ENCODE assay signal across 21 mouse cellular contexts in the genomic region with DNA sequence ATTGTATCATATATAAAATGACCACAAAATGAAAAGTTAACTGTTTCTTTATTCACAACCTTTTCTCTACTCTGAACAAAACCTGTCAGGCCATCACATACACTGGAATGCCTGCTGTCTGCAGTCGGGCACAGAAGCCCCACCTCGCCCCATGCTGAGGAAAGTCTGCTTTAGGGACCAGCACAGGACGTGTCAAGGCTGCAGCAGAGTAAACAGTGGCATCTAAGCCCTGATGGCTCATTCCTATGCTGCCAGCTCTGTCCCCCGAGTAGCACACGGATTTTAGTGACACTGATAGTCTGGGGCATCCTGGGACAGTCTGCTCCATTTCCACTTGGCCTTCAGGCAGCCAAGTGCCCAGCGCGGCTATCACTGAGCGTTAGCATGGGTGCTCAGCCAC. TPM values are rescaled to one million over a fixed set of nuclear protein-coding genes. Genes with fewer than 3 reads are reported as not detected.
A peak's percentile ranks its signal among the peaks of the same experiment; 100 is the strongest.
DNase-seq lines count a peak whose midpoint lies in the region; TF ChIP-seq lines count a peak whose summit lies in the region.
"Had no signal": no experiment of that assay in that cellular context is flagged by ENCODE, and none has a peak within 500 bp of the region (broad histone marks: within the 10 kb centered on the region; RNA-seq: fewer than 3 reads in every experiment).

No protein-coding gene starts in this region.

- 16% methylated on average over 8 of the region's 8 CpGs for WGBS in cerebellum, adult 2 months
- WGBS in heart, adult 2 months: 63% methylated on average over 8 of the region's 8 CpGs

- 0 out of 2 replicates have a peak, but pooled peaks have one; percentile 16 for TF ChIP-seq EP300 in heart, adult 2 months (IDR thresholded peaks at IDR 0.05; ENCODE audit: insufficient read depth, low read depth, low read length)

- no peak for DNase-seq in cerebellum, adult 2 months
- no peak for DNase-seq in cerebellum, postnatal 4 days (ENCODE audit: low spot score in 2 of 2)
- DNase-seq in heart, adult 2 months: no peak
- DNase-seq in heart, adult 18-20 months: no peak
- DNase-seq in brain, adult 2 months (ENCODE audit: low read depth, low spot score): peak; percentile 39
- no peak for DNase-seq in kidney, adult 18-20 months
- DNase-seq: gastrocnemius, postnatal 14 days; heart, postnatal 14 days; kidney, adult 2 months; kidney, postnatal 36 days; liver; thymus, adult 2 months; thymus, postnatal 36 days had no signal

- TF ChIP-seq POLR2A in cerebellum, adult 2 months (IDR thresholded peaks at IDR 0.05; ENCODE audit: borderline replicate concordance, insufficient read depth, low read length): no peak
- TF ChIP-seq POLR2A in heart, adult 2 months (IDR thresholded peaks at IDR 0.05; ENCODE audit: insufficient read depth, low read depth, low read length): no peak
- TF ChIP-seq POLR2A in embryonic fibroblast, embryonic 13.5 days (IDR thresholded peaks at IDR 0.05; ENCODE audit: low read depth, low read length): no peak

- no peaks in the 10 kb centered on the region for H3K27me3 ChIP-seq in cerebellum, adult 2 months (ENCODE audit: control insufficient read depth, insufficient read depth, low read length)
- no peaks in the 10 kb centered on the region for H3K27me3 ChIP-seq in heart, adult 2 months (ENCODE audit: control insufficient read depth, insufficient read depth, low read length)
- H3K27me3 ChIP-seq: embryonic facial prominence, embryonic 13.5 days; heart, embryonic 13.5 days; hindbrain, embryonic 15.5 days; neural tube, embryonic 13.5 days had no signal

- peaks cover 28% of the 10 kb centered on the region for H3K4me1 ChIP-seq in cerebellum, adult 2 months (ENCODE audit: control insufficient read depth, insufficient read depth, low read length)
- peaks cover 6% of the 10 kb centered on the region; the same call in 1 of the 2 replicates for H3K4me1 ChIP-seq in heart, adult 2 months (ENCODE audit: control insufficient read depth, insufficient read depth, low read length)
- peaks cover 13% of the 10 kb centered on the region; the same call in 1 of the 2 replicates for H3K4me1 ChIP-seq in embryonic fibroblast, embryonic 13.5 days (ENCODE audit: control insufficient read depth, insufficient read depth, low read length)
- H3K4me1 ChIP-seq: embryonic facial prominence, embryonic 13.5 days; hindbrain, embryonic 10.5 days; hindbrain, embryonic 15.5 days; neural tube, embryonic 13.5 days had no signal

- intact Hi-C loops in heart, adult 2 months (cut with DNase I): no loop called here

- H3K36me3 ChIP-seq in heart, adult 2 months (ENCODE audit: control insufficient read depth, insufficient read depth, low read length): peaks cover 3% of the 10 kb centered on the region

- H3K9ac ChIP-seq in heart, adult 2 months (ENCODE audit: low read depth, low read length): no peak overlapping the region
- H3K9ac ChIP-seq: embryonic facial prominence, embryonic 13.5 days; heart, embryonic 13.5 days; hindbrain, embryonic 15.5 days; liver, embryonic 14.5 days; neural tube, embryonic 13.5 days had no signal

- TF ChIP-seq CTCF in cerebellum, adult 2 months (IDR thresholded peaks at IDR 0.05; ENCODE audit: borderline replicate concordance, insufficient read depth, low read depth, low read length): no peak
- no peak for TF ChIP-seq CTCF in heart, adult 2 months (IDR thresholded peaks at IDR 0.05)
- TF ChIP-seq CTCF in embryonic fibroblast, embryonic 13.5 days (IDR thresholded peaks at IDR 0.05; ENCODE audit: borderline replicate concordance, insufficient read depth, low read length): no peak

- peak overlapping the region; percentile 91 for H3K27ac ChIP-seq in cerebellum, adult 2 months (ENCODE audit: insufficient read depth, low read length)
- H3K27ac ChIP-seq in heart, adult 2 months: no peak overlapping the region; the same call in 1 of the 2 replicates
- peak overlapping the region; percentile 59 for H3K27ac ChIP-seq in embryonic fibroblast, embryonic 13.5 days (ENCODE audit: insufficient read depth, low read length)
- H3K27ac ChIP-seq: embryonic facial prominence, embryonic 13.5 days; heart, embryonic 13.5 days; hindbrain, embryonic 10.5 days; hindbrain, embryonic 15.5 days; liver, embryonic 14.5 days; neural tube, embryonic 13.5 days had no signal

- H3K79me2 ChIP-seq in heart, adult 2 months (replicated peaks; ENCODE audit: control insufficient read depth, insufficient read depth, low read length): no peaks in the 10 kb centered on the region; the same call in 1 of the 2 replicates

- H3K4me3 ChIP-seq in cerebellum, adult 2 months (replicated peaks; ENCODE audit: insufficient read depth, low read depth, low read length): peak overlapping the region; percentile 9
- H3K4me3 ChIP-seq in heart, adult 2 months: no peak overlapping the region
- no peak overlapping the region for H3K4me3 ChIP-seq in embryonic fibroblast, embryonic 13.5 days (ENCODE audit: insufficient read depth, low read length)
- H3K4me3 ChIP-seq: embryonic facial prominence, embryonic 13.5 days; erythroblast, embryonic 14.5 days; heart, embryonic 13.5 days; hindbrain, embryonic 10.5 days; hindbrain, embryonic 15.5 days; neural tube, embryonic 13.5 days had no signal

RNA-seq across cellular contexts. Expression of a gene that starts 28.6 kb away (rescaled TPM):
- 6.9 TPM in 2 replicates for polyA plus RNA-seq in cerebellum, adult 2 months (2012; rRNA removed)
- total RNA-seq in heart, adult 2 months (2021): under 1 TPM; 0.50 to 0.97 TPM
- polyA plus RNA-seq in heart, adult 2 months (2012; rRNA removed): 2.5 and 3.0 TPM in 2 replicates
- 1 to 10 TPM in 1 of 2 experiments, under 1 TPM in 1; 0.52 to 2.1 TPM for total RNA-seq in heart, adult 18-20 months (2021)
- polyA plus RNA-seq in embryonic fibroblast, embryonic 13.5 days (2011; ENCODE audit: insufficient read length, low read depth, missing spikeins): 4.0 and 4.4 TPM in 2 replicates
- polyA plus RNA-seq: erythroblast, embryonic 14.5 days had no signal

RNA-seq across cellular contexts. Expression of a gene that starts 28.7 kb away (rescaled TPM):
- 170 and 180 TPM in 2 replicates for polyA plus RNA-seq in cerebellum, adult 2 months (2012; rRNA removed)
- 10 to 100 TPM; 85.4 to 91.4 TPM for total RNA-seq in heart, adult 2 months (2021)
- polyA plus RNA-seq in heart, adult 2 months (2012; rRNA removed): 39.2 and 70.9 TPM in 2 replicates
- 100 to 1,000 TPM in 1 of 2 experiments, 10 to 100 TPM in 1; 99.3 to 111 TPM for total RNA-seq in heart, adult 18-20 months (2021)
- 138 and 165 TPM in 2 replicates for polyA plus RNA-seq in embryonic fibroblast, embryonic 13.5 days (2011; ENCODE audit: insufficient read length, low read depth, missing spikeins)

RNA-seq across cellular contexts. Expression of a gene that starts 41.3 kb away (rescaled TPM):
- 46.4 and 48.4 TPM in 2 replicates for polyA plus RNA-seq in cerebellum, adult 2 months (2012; rRNA removed)
- total RNA-seq in heart, adult 2 months (2021): 100 to 1,000 TPM; 108 to 133 TPM
- 77.5 and 122 TPM in 2 replicates for polyA plus RNA-seq in heart, adult 2 months (2012; rRNA removed)
- total RNA-seq in heart, adult 18-20 months (2021): 100 to 1,000 TPM; 112 to 135 TPM
- polyA plus RNA-seq in embryonic fibroblast, embryonic 13.5 days (2011; ENCODE audit: insufficient read length, low read depth, missing spikeins): 15.6 and 15.9 TPM in 2 replicates

RNA-seq across cellular contexts. Expression of a gene that starts 46.2 kb away (rescaled TPM):
- polyA plus RNA-seq in cerebellum, adult 2 months (2012; rRNA removed): 46.5 and 48.7 TPM in 2 replicates
- total RNA-seq in heart, adult 2 months (2021): 10 to 100 TPM; 23.5 to 28.0 TPM
- 19.2 and 19.8 TPM in 2 replicates for polyA plus RNA-seq in heart, adult 2 months (2012; rRNA removed)
- 10 to 100 TPM; 31.8 to 33.0 TPM for total RNA-seq in heart, adult 18-20 months (2021)
- 16.7 and 19.1 TPM in 2 replicates for polyA plus RNA-seq in embryonic fibroblast, embryonic 13.5 days (2011; ENCODE audit: insufficient read length, low read depth, missing spikeins)

RNA-seq across cellular contexts. Expression of a gene that starts 46.7 kb away (rescaled TPM):
- 94.8 and 98.5 TPM in 2 replicates for polyA plus RNA-seq in cerebellum, adult 2 months (2012; rRNA removed)
- total RNA-seq in heart, adult 2 months (2021): 10 to 100 TPM; 11.1 to 12.3 TPM
- 10.7 and 15.3 TPM in 2 replicates for polyA plus RNA-seq in heart, adult 2 months (2012; rRNA removed)
- total RNA-seq in heart, adult 18-20 months (2021): 10 to 100 TPM in 1 of 2 experiments, 1 to 10 TPM in 1; 9.7 to 11.9 TPM
- 50.6 and 57.2 TPM in 2 replicates for polyA plus RNA-seq in embryonic fibroblast, embryonic 13.5 days (2011; ENCODE audit: insufficient read length, low read depth, missing spikeins)
